Mouse (Mus musculus) MEL (cell line): ENCODE data around the gene Fgfr3. TPM values are rescaled to one million over a fixed set of nuclear protein-coding genes. Genes with fewer than 3 reads are reported as not detected.

ENCODE experiments used
- DNase-seq: peaks from one replicate; pipeline ENCODE4 v3.0.0; 2011; ENCODE audit warnings: low read depth, low spot score
- H3K27ac ChIP-seq: 2 replicates; pipeline ENCODE4 v1.5.1; 2012; ENCODE audit warnings: low read depth, mild to moderate bottlenecking, control low read depth, low read length, moderate library complexity; ENCODE audit not compliant: control insufficient read depth
- H3K27me3 ChIP-seq, 2 experiments: fragments of 150-350 bp in 1 of 2; sonication (generic) in 1 of 2; 2 replicates each; pipeline ENCODE4 v1.6.1; 2012; ENCODE audit warnings: low read length in 2 of 2, mild to moderate bottlenecking in 2 of 2, improper control_type of control experiment in 1 of 2, moderate library complexity in 1 of 2; ENCODE audit not compliant: insufficient read depth in 2 of 2, control insufficient read depth in 1 of 2
- H3K36me3 ChIP-seq, 2 experiments: 2 replicates each; pipeline ENCODE4 v1.6.1; 2012 to 2014; ENCODE audit warnings: low read length in 2 of 2, improper control_type of control experiment in 1 of 2, inconsistent platforms in 1 of 2, mild to moderate bottlenecking in 1 of 2; ENCODE audit not compliant: insufficient read depth in 2 of 2, control insufficient read depth in 1 of 2
- H3K4me1 ChIP-seq, 2 experiments: fragments of 150-350 bp in 1 of 2; sonication (generic) in 1 of 2; 2 replicates each; pipeline ENCODE4 v1.6.1; 2012; ENCODE audit warnings: low read length in 2 of 2, improper control_type of control experiment in 1 of 2, mild to moderate bottlenecking in 1 of 2; ENCODE audit not compliant: insufficient read depth in 2 of 2, control insufficient read depth in 1 of 2
- H3K4me3 ChIP-seq, 2 experiments: fragments of 150-350 bp in 1 of 2; sonication (generic) in 1 of 2; 2 replicates each; pipeline ENCODE4 v1.5.1; 2012; ENCODE audit warnings: low read depth in 2 of 2, low read length in 2 of 2, mild to moderate bottlenecking in 2 of 2, moderate library complexity in 2 of 2, control low read depth in 1 of 2, improper control_type of control experiment in 1 of 2; ENCODE audit not compliant: control insufficient read depth in 1 of 2, insufficient read depth in 1 of 2
- H3K79me2 ChIP-seq: 2 replicates; pipeline ENCODE4 v1.6.1; 2012; ENCODE audit warnings: mild to moderate bottlenecking, low read length, moderate library complexity; ENCODE audit not compliant: control insufficient read depth, poor library complexity, insufficient read depth
- H3K9ac ChIP-seq: 2 replicates; pipeline ENCODE4 v1.6.1; 2012; ENCODE audit warnings: low read depth, mild to moderate bottlenecking, control low read depth, low read length, moderate library complexity; ENCODE audit not compliant: control insufficient read depth, poor library complexity, severe bottlenecking
- H3K9me3 ChIP-seq: fragments of 150-350 bp; sonication (generic); replicated peaks from 2 replicates; pipeline ENCODE4 v1.6.1; 2012; ENCODE audit warnings: mild to moderate bottlenecking, low read length, improper control_type of control experiment, moderate library complexity; ENCODE audit not compliant: insufficient read depth
- E2F4 ChIP-seq: IDR thresholded peaks from 2 replicates; pipeline ENCODE4 v1.6.1; 2011; ENCODE audit warnings: low read depth, low read length, improper control_type of control experiment, borderline replicate concordance
- EP300 ChIP-seq, 2 experiments: IDR thresholded peaks; 2 replicates each; pipeline ENCODE4 v1.6.1; 2011; ENCODE audit warnings: improper control_type of control experiment in 2 of 2, low read length in 2 of 2, low read depth in 1 of 2, mild to moderate bottlenecking in 1 of 2
- GABPA ChIP-seq: IDR thresholded peaks from 2 replicates; pipeline ENCODE4 v1.6.1; 2012; ENCODE audit warnings: low read depth, mild to moderate bottlenecking, inconsistent platforms, low read length, improper control_type of control experiment, moderate library complexity
- GATA1 ChIP-seq: IDR thresholded peaks from 2 replicates; pipeline ENCODE4 v1.6.1; 2011; ENCODE audit warnings: low read depth, low read length, improper control_type of control experiment
- JUND ChIP-seq: IDR thresholded peaks from 2 replicates; pipeline ENCODE4 v1.6.1; 2011; ENCODE audit warnings: low read depth, mild to moderate bottlenecking, improper control_type of control experiment, low read length
- MAX ChIP-seq: IDR thresholded peaks from 2 replicates; pipeline ENCODE4 v1.6.1; 2011; ENCODE audit warnings: low read length, improper control_type of control experiment
- MXI1 ChIP-seq: IDR thresholded peaks from 2 replicates; pipeline ENCODE4 v1.6.1; 2011; ENCODE audit warnings: mild to moderate bottlenecking, low read depth, low read length, improper control_type of control experiment
- MYC ChIP-seq: IDR thresholded peaks from 2 replicates; pipeline ENCODE4 v1.6.1; 2011; ENCODE audit warnings: low read depth, mild to moderate bottlenecking, low read length, improper control_type of control experiment, moderate library complexity
- POLR2AphosphoS2 ChIP-seq: IDR thresholded peaks from 2 replicates; pipeline ENCODE4 v1.6.1; 2011; ENCODE audit warnings: low read length, improper control_type of control experiment
- RAD21 ChIP-seq: IDR thresholded peaks from 2 replicates; pipeline ENCODE4 v1.6.1; 2011; ENCODE audit warnings: mild to moderate bottlenecking, low read depth, low read length, improper control_type of control experiment
- RCOR1 ChIP-seq: IDR thresholded peaks from 2 replicates; pipeline ENCODE4 v1.6.1; 2012; ENCODE audit warnings: low read depth, mild to moderate bottlenecking, inconsistent platforms, low read length, improper control_type of control experiment
- SIN3A ChIP-seq: IDR thresholded peaks from 2 replicates; pipeline ENCODE4 v1.6.1; 2012; ENCODE audit warnings: low read length, improper control_type of control experiment, inconsistent platforms
- SMC3 ChIP-seq: IDR thresholded peaks from 2 replicates; pipeline ENCODE4 v1.6.1; 2011; ENCODE audit warnings: low read depth, low read length, improper control_type of control experiment
- TBP ChIP-seq: IDR thresholded peaks from 2 replicates; pipeline ENCODE4 v1.8.0; 2011; ENCODE audit warnings: low read depth, low read length, improper control_type of control experiment
- TCF12 ChIP-seq: IDR thresholded peaks from 2 replicates; pipeline ENCODE4 v1.6.1; 2014; ENCODE audit warnings: low read depth, mild to moderate bottlenecking, inconsistent platforms, low read length, improper control_type of control experiment, moderate library complexity
- UBTF ChIP-seq: IDR thresholded peaks from 2 replicates; pipeline ENCODE4 v1.6.1; 2012; ENCODE audit warnings: low read depth, mild to moderate bottlenecking, inconsistent platforms, low read length, improper control_type of control experiment, moderate library complexity, borderline replicate concordance; ENCODE audit not compliant: insufficient read depth
- ZC3H11A ChIP-seq: IDR thresholded peaks from 2 replicates; pipeline ENCODE4 v1.6.1; 2012; ENCODE audit warnings: low read depth, mild to moderate bottlenecking, inconsistent platforms, low read length, improper control_type of control experiment
- ZKSCAN1 ChIP-seq: IDR thresholded peaks from 2 replicates; pipeline ENCODE4 v1.6.1; 2012; ENCODE audit warnings: low read depth, mild to moderate bottlenecking, inconsistent platforms, low read length, improper control_type of control experiment, moderate library complexity
- ZMIZ1 ChIP-seq: IDR thresholded peaks from 2 replicates; pipeline ENCODE4 v1.6.1; 2012; ENCODE audit warnings: low read depth, mild to moderate bottlenecking, inconsistent platforms, low read length, improper control_type of control experiment, moderate library complexity
- polyA plus RNA-seq, 2 experiments: library from polyadenylated mRNA; stranded (reverse) in 1 of 2; unstranded in 1 of 2; fragments of >175 nt in 1 of 2; fragments of >200 nt in 1 of 2; gene quantifications; 2 replicates each; pipeline versions ENCODE4 v1.2.1 to v1.2.4; 2012; ENCODE audit warnings: low replicate concordance in 2 of 2, low read depth in 1 of 2; ENCODE audit not compliant: insufficient read length in 2 of 2, insufficient read depth in 1 of 2, missing spikeins in 1 of 2
- total RNA-seq: library from RNA; depleted of rRNA; stranded (reverse); fragments of 300-350 nt; gene quantifications from 2 replicates; pipeline ENCODE4 v1.2.3, GENCODE M21; 2012

The Fgfr3 gene
- total and polyA plus RNA-seq, 3 experiments = 6.0 to 10.2 TPM; not detected in 1

- no peak for TF ChIP-seq MYC
Measured at GRCm38 (mm10) chr5:33718460-33718859, 3.0 kb upstream of the Fgfr3 start (continued).

- H3K9me3 ChIP-seq = no peaks in the 10 kb centered on the region
- H3K4me3 ChIP-seq = peak overlapping the region; percentile 59 to 94
- no peak overlapping the region for H3K9ac ChIP-seq
- H3K36me3 ChIP-seq = peaks cover 0 to 2% of the 10 kb centered on the region in 2 experiments; a peak in 1 of 4 replicates
- H3K27ac ChIP-seq = no peak overlapping the region
- H3K27me3 ChIP-seq = no peaks in the 10 kb centered on the region
- peaks cover 0 to 30% of the 10 kb centered on the region in 2 experiments; a peak in 3 of 4 replicates for H3K4me1 ChIP-seq
- DNase-seq = peak; percentile 48
- TF ChIP-seq RCOR1 (no peak), ZC3H11A (no peak; the same call in 1 of the 2 replicates), MAX (no peak), POLR2AphosphoS2 (no peak), TBP (no peak), MXI1 (no peak), TCF12 (no peak), UBTF (no peak), JUND (no peak)
- H3K79me2 ChIP-seq = no peaks in the 10 kb centered on the region; the same call in 1 of the 2 replicates
Measured at GRCm38 (mm10) chr5:33720852-33721490, 503 bp upstream of the Fgfr3 start.

DNA sequence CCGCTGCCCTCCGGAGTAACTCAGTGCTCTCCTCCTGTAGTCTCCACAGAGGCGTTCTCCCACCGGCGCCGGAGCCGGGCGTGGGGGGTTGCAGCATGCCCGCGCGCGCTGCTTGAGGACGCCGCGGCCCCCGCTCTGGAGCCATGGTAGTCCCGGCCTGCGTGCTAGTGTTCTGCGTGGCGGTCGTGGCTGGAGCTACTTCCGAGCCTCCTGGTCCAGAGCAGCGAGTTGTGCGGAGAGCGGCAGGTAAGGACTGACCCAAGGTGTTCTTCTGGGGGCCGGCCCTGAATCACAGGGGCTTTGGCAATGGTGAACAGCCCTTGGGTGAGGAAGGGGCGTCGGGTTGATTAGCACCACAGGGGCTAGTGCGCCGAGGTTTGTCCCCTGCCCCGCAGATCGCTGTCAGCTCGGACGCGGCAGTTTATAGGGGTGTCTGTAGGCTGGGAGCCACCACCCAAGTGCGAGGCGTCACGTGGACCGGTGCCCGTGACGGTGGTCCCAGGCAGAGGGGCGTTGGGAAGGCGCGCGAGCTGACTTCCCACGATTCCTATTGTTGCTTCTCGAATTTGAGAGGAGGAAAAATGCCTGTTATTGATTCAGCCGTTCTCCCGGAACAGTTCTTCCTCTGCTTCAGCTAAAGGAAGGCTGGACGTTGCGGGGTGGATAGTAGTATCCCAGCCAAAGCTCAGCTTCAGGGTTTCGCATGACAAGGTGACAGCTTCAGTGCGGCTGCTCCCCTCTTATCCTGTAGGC is 968 bp downstream of the Fgfr3 start:
- H3K79me2 ChIP-seq = no peaks in the 10 kb centered on the region; the same call in 1 of the 2 replicates
- TF ChIP-seq TBP = no peak
- no peak for TF ChIP-seq SIN3A
- TF ChIP-seq ZMIZ1 = no peak
- no peak for TF ChIP-seq EP300 (IDR thresholded peaks at IDR 0.05; ENCODE audit: low read depth in 1 of 2, low read length in 2 of 2)
- TF ChIP-seq ZC3H11A = no peak
- no peak for TF ChIP-seq TCF12
- TF ChIP-seq GABPA = no peak
- no peak for TF ChIP-seq RCOR1
- TF ChIP-seq POLR2AphosphoS2 = no peak
- TF ChIP-seq GATA1 = no peak
- no peak for TF ChIP-seq UBTF
- TF ChIP-seq E2F4 = no peak
- no peak for TF ChIP-seq RAD21
- TF ChIP-seq ZKSCAN1 = no peak
- TF ChIP-seq SMC3 = no peak
- TF ChIP-seq MAX = no peak
- TF ChIP-seq, all 39 proteins: peak for 0
- Histone ChIP-seq H3K9ac (peak overlapping the region; percentile 69), H3K9me3 (no peaks in the 10 kb centered on the region), H3K27ac (no peak overlapping the region), H3K4me3 (peak overlapping the region; percentile 59 to 94), H3K36me3 (peaks cover 0 to 2% of the 10 kb centered on the region in 2 experiments; a peak in 1 of 4 replicates), H3K4me1 (peaks cover 0 to 30% of the 10 kb centered on the region in 2 experiments; a peak in 3 of 4 replicates), H3K27me3 (no peaks in the 10 kb centered on the region)
- no peak for DNase-seq
